Mouse (Mus musculus): ENCODE measurements around the gene Sh2b1. TPM values are rescaled to one million over a fixed set of nuclear protein-coding genes. Genes with fewer than 3 reads are reported as not detected.

The Sh2b1 gene
- polyA plus RNA-seq (2017; shearing (Covaris generic)) = 28.4 TPM

DNA sequence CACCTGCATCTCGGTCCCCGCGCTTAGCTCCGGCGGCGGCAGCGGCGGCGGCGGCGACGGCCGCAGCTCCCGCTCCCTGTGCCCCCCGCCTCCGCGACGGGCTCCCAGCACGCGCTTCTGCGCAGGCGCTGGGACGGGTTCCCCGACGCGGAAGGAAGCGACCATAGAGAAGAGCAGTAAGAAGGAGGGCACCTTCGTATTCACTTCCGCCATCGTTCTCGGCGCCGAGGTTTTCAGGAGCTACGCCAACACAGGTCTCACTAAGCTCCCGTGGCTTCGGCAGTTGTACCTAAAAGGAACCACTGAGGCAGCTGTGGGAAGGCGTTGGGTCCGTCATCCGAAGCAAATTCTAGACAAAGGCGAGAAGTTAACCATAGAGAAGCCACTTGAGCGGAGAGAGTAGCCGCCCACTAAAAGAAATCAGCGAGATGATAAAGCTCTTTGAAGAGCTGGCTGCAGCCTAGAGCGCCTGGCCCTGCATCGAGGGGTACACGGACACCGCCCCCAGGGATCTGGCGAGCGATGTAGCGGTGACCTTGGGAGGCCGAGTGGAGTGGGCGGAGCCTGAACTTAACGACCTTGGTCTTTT is at the start of gene Sh2b1:
Sh2b1 (minus strand) TSS at position 432 of the 589 bp plus-strand sequence.

DNA sequence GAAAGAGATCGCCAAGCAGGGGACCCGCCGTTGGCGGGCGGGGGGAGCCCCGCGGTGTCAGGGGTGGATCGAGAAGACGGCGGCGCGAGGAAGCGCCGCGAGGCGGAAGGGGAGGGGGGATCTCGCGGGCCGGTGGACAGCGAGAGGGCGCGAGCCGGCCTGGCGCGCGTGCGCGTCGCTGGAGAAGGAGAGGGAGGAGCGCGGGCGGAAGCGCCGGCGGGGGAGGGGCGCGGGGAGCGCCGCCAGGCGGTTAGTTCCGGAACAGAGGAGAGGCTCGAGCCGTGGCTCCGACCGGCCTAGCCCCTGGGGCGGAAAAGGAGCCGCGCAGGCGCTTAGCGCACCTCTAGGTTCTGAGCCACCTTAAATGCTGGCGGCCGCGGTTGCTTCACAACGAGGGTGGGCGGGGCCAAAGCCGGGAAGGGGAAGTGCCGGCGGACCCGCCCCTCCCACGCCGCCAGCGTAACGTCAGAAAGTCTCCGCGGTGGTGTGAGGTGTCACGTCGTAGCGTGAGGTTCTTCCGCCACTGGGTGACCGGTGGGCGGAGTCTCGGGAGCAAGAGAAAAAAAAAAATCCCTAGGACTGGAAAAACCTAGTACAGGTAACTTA is 28.2 kb upstream of the Sh2b1 start, which contains the start of gene Atxn2l:
Atxn2l (minus strand) TSS at position 165 of the 606 bp plus-strand sequence.

DNA sequence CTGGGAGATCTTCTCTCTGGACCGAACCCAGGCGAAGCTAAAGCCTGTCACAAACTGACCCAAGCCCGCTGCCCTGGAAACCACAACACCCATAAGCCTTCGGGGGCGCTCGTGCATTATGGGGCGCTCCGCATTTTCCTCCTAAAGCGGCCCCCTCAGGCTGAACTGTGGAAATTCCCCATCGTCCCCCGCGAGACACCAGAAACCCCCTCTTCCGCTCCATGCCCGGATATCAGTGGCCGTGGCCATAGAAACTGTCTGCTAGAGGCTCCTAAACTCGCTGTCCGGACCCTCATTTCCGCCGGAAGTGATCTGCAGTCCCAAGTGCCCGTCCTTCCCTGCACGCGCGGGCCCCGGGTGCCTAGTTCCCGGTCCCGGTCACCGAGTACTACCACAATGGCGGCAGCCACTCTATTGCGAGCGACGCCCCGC is 11.8 kb upstream of the Sh2b1 start, which contains the start of gene Tufm:
Tufm (plus strand) TSS at position 310 of the 432 bp plus-strand sequence.

DNA sequence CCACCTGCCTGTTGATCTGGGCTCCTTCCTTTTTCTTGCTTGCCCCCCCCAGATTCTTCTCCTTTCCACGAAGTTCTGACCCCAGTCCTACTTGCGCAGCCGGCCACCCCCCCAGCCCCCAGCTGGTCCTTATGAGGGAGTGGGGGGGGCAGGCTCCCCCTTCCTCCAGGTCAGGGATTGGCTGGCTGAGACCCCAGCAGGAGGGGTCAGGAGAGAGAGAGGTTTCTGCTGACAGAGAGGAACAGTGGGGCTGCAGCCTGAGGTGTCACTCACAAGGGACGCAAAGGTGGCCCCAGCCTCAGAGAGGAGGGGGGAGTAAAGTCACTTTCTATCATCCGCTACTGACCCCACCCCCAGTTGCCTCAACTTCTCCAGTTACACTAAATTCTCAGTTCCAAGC is 12.2 kb downstream of the Sh2b1 start, which contains the start of gene Atp2a1:
Atp2a1 (minus strand) TSS at position 105 of the 400 bp plus-strand sequence.

DNA sequence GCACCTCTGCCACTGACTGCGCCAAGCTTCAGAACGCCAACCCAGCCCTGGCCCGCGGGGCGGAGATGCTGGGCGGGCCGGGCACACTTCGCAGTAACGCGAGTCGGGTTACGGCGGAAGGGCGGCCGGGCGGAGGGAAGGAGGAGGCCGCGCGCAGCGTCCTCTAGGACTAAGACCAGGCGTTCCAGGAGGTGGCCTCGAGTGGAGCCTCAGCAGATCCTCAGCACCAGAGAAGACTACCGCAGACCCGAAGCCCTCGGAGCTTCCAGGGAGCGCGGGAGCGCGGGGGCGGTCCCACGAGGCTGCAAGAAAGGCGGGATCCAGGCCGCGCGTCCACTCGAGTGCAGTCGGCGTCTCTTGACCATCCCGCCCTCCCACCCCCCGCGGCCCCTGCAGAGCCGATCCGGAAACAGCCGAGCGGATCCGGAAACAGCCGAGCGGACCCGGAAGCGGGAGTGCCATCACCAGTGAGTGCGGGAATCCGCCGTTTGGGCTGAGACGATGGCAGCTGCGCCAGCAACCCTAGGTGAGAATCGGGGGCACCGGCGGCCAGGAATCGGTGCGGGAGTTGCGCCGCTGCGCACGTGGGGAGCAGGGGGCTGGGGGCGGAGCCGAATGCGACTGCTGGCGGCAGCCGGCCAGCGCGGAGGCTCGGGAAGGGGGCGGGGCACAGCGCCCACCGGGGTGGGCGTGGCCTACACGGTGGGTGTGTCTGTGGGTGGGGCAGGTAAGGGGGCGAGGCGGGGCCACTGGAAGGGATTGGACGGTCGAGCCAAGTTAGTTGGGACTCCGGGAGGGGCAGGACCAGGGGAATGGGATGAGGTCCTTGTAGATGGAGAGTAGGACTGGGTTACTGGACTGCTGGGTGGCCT is 46.4 kb downstream of the Sh2b1 start, which contains the start of gene Rabep2:
Rabep2 (plus strand) TSS at position 129 of the 872 bp plus-strand sequence.

Other genes with a start within 250 kb of the Sh2b1 start
- gene Sbk1, start 202.8 kb downstream of the Sh2b1 start, polyA plus RNA-seq (2017; shearing (Covaris generic)) = 31.3 TPM
- 696 TPM for gene Lat, start 105.9 kb downstream of the Sh2b1 start, polyA plus RNA-seq (2017; shearing (Covaris generic))
- gene Spns1, start 98.0 kb downstream of the Sh2b1 start, polyA plus RNA-seq (2017; shearing (Covaris generic)) = 56.7 TPM
- 7.3 TPM for gene Nfatc2ip, start 78.7 kb downstream of the Sh2b1 start, polyA plus RNA-seq (2017; shearing (Covaris generic))
- not detected for gene Cd19, start 60.5 kb downstream of the Sh2b1 start, polyA plus RNA-seq (2017; shearing (Covaris generic))
- gene Rabep2, start 46.7 kb downstream of the Sh2b1 start, polyA plus RNA-seq (2017; shearing (Covaris generic)) = 35.8 TPM
- 0.47 TPM for gene Atp2a1, start 12.3 kb downstream of the Sh2b1 start, polyA plus RNA-seq (2017; shearing (Covaris generic))
- gene Tufm, start 11.9 kb upstream of the Sh2b1 start, polyA plus RNA-seq (2017; shearing (Covaris generic)) = 50.0 TPM
- gene Atxn2l, start 28.0 kb upstream of the Sh2b1 start, polyA plus RNA-seq (2017; shearing (Covaris generic)) = 109 TPM
- 166 TPM for gene Eif3c, start 91.0 kb upstream of the Sh2b1 start, polyA plus RNA-seq (2017; shearing (Covaris generic))
- gene Apobr, start 109.5 kb upstream of the Sh2b1 start, polyA plus RNA-seq (2017; shearing (Covaris generic)) = 1.1 TPM
- 54.1 TPM for gene Cln3, start 110.4 kb upstream of the Sh2b1 start, polyA plus RNA-seq (2017; shearing (Covaris generic))
- gene Il27, start 119.5 kb upstream of the Sh2b1 start, polyA plus RNA-seq (2017; shearing (Covaris generic)) = not detected
- gene Nupr1, start 155.4 kb upstream of the Sh2b1 start, polyA plus RNA-seq (2017; shearing (Covaris generic)) = not detected
- 89.1 TPM for gene Sgf29, start 173.9 kb upstream of the Sh2b1 start, polyA plus RNA-seq (2017; shearing (Covaris generic))
- gene Sult1a1, start 201.0 kb upstream of the Sh2b1 start, polyA plus RNA-seq (2017; shearing (Covaris generic)) = 0.36 TPM
- gene Bola2, start 220.0 kb upstream of the Sh2b1 start, polyA plus RNA-seq (2017; shearing (Covaris generic)) = 80.9 TPM
- 3.5 TPM for gene Slx1b, start 220.4 kb upstream of the Sh2b1 start, polyA plus RNA-seq (2017; shearing (Covaris generic))
- gene Coro1a, start 232.4 kb upstream of the Sh2b1 start, polyA plus RNA-seq (2017; shearing (Covaris generic)) = 2,123 TPM